Mouse (Mus musculus) stomach, embryonic 16.5 days (tissue): ENCODE results near the gene Slc35b4. TPM values are rescaled to one million over a fixed set of nuclear protein-coding genes. Genes with fewer than 3 reads are reported as not detected.

ENCODE experiments used
- ATAC-seq: fragments of 200-750 bp; cut with Nextera tagmentation; 2 replicates; pipeline ENCODE4 v1.8.0; 2017; ENCODE audit warnings: moderate number of reproducible peaks, moderate TSS enrichment; ENCODE audit not compliant: insufficient read depth, low FRiP score
- H3K27ac ChIP-seq: fragments of 300-500 bp; sonication (generic); 2 replicates; pipeline ENCODE4 v1.5.1; 2014; ENCODE audit warnings: low read length
- H3K27me3 ChIP-seq: fragments of 300-500 bp; sonication (generic); 2 replicates; pipeline ENCODE4 v1.6.1; 2014; ENCODE audit warnings: low read length, control low read depth, mixed read lengths; ENCODE audit not compliant: control insufficient read depth, insufficient read depth
- H3K36me3 ChIP-seq: fragments of 300-500 bp; sonication (generic); 2 replicates; pipeline ENCODE4 v1.6.1; 2014; ENCODE audit warnings: low read length; ENCODE audit not compliant: control insufficient read depth, insufficient read depth
- H3K4me1 ChIP-seq: fragments of 300-500 bp; sonication (generic); 2 replicates; pipeline ENCODE4 v1.6.1; 2014; ENCODE audit warnings: low read length, control low read depth, mixed read lengths; ENCODE audit not compliant: control insufficient read depth, insufficient read depth
- H3K4me2 ChIP-seq: fragments of 300-500 bp; sonication (generic); 2 replicates; pipeline ENCODE4 v1.6.1; 2014; ENCODE audit warnings: low read depth, low read length, mixed read lengths
- H3K4me3 ChIP-seq: fragments of 300-500 bp; sonication (generic); replicated peaks from 2 replicates; pipeline ENCODE4 v1.5.1; 2014; ENCODE audit warnings: mild to moderate bottlenecking, low read length
- H3K9ac ChIP-seq: fragments of 300-500 bp; sonication (generic); 2 replicates; pipeline ENCODE4 v1.6.1; 2014; ENCODE audit warnings: low read length
- H3K9me3 ChIP-seq: fragments of 300-500 bp; sonication (generic); replicated peaks from 2 replicates; pipeline ENCODE4 v1.6.1; 2016; ENCODE audit warnings: low read length, control low read depth; ENCODE audit not compliant: control insufficient read depth
- WGBS: fragments of 180-500 bp; shearing (Covaris S2); extraction: QIAGEN DNeasy Blood & Tissue Kit; methylation state at CpG from one replicate; pipeline ENCODE4 v1.1.7; 2014; 5-methylcytosine and 5-hydroxymethylcytosine counted together
- polyA plus RNA-seq: library from polyadenylated mRNA; unstranded; fragments of >200 nt; fragmentation: Nextera tagmentation; extraction: Ambion mirVana; gene quantifications from 2 replicates; pipeline ENCODE4 v1.2.1, GENCODE M21; 2015

Gene Slc35b4
- 43.4 and 44.3 TPM in 2 replicates for polyA plus RNA-seq

DNA sequence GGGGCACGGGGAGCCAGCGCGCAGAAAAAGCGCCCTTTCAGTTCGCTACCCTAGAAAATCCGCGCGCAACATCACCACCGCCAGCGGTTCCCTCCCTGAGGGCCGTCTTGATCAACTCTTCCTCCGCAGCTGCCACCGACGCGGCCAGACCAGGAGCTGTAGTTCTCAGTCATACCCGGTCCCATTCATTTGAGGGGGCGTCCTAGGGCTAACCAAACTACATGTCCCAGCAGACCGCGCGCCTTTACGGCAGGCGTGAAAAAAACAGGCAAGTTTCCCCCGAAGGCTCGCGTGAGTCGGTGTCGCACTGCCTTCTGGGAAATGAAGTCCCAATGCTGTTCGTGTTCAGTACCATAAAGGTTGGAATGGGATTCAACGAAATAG lies at the start of gene Slc35b4:
Gene Slc35b4, minus strand, starts transcription at position 248 of the 384 bp plus-strand sequence.
- Histone ChIP-seq H3K27ac (peak within 1 kb of the TSS; percentile 72), H3K4me2 (peak within 1 kb of the TSS; percentile 58), H3K4me1 (peaks cover 6% of the 10 kb centered on the region), H3K27me3 (no peaks in the 10 kb centered on the region), H3K9ac (peak within 1 kb of the TSS; percentile 85), H3K9me3 (no peaks in the 10 kb centered on the region), H3K4me3 (peak within 1 kb of the TSS; percentile 86), H3K36me3 (no peaks in the 10 kb centered on the region)
- WGBS, result under 1% methylated on average over 29 of the region's 29 CpGs
- ATAC-seq, result peak; percentile 99

- Histone ChIP-seq H3K27me3 (no peaks in the 10 kb centered on the region), H3K9ac (no peak overlapping the region), H3K36me3 (no peaks in the 10 kb centered on the region), H3K4me1 (no peaks in the 10 kb centered on the region), H3K4me2 (no peak overlapping the region), H3K27ac (no peak overlapping the region), H3K4me3 (no peak overlapping the region), H3K9me3 (peaks cover 3% of the 10 kb centered on the region)
- no peak for ATAC-seq
- WGBS, result 92% methylated on average over 3 of the region's 3 CpGs
Observed at GRCm38 (mm10) chr6:34225004-34225599, 48.2 kb upstream of the Slc35b4 start.

GRCm38 (mm10) chr6:34216450-34217319 lies 39.8 kb upstream of the Slc35b4 start:
- H3K4me3 ChIP-seq, result no peak overlapping the region
- H3K27ac ChIP-seq, result no peak overlapping the region
- 27% methylated on average over 9 of the region's 9 CpGs for WGBS

DNA sequence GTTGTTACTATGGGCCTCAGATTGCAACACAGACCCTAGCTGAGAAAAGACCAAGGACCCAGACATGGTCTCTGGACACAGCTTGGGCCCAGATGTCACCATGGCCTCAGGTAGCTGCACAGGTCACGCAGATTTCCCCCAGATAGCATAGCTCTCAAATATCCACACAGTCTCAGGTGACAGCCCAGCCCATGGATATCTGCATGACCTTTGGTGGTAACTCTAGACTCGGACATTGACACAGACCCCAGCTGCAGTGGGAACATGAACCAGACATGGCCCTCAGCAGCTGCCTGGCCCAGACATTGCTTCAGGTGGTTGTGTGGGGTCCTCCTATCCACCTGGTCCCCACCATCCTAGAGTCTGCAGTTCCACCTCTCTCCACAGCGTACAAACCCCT lies 28.8 kb upstream of the Slc35b4 start:
- H3K9ac ChIP-seq, result no peak overlapping the region
- no peaks in the 10 kb centered on the region for H3K9me3 ChIP-seq
- 80% methylated on average over 3 of the region's 3 CpGs for WGBS
- H3K36me3 ChIP-seq, result no peaks in the 10 kb centered on the region
- no peak overlapping the region for H3K4me2 ChIP-seq
- no peak for ATAC-seq
- H3K27ac ChIP-seq, result no peak overlapping the region
- no peaks in the 10 kb centered on the region for H3K4me1 ChIP-seq
- no peak overlapping the region for H3K4me3 ChIP-seq
- H3K27me3 ChIP-seq, result no peaks in the 10 kb centered on the region

More at GRCm38 (mm10) chr6:34216450-34217319, 39.8 kb upstream of the Slc35b4 start:
- ATAC-seq, result no peak
- Histone ChIP-seq H3K9me3 (no peaks in the 10 kb centered on the region), H3K36me3 (no peaks in the 10 kb centered on the region), H3K27me3 (no peaks in the 10 kb centered on the region), H3K4me1 (no peaks in the 10 kb centered on the region), H3K4me2 (no peak overlapping the region), H3K9ac (no peak overlapping the region)

- Histone ChIP-seq H3K9me3 (no peaks in the 10 kb centered on the region), H3K9ac (no peak overlapping the region), H3K36me3 (no peaks in the 10 kb centered on the region), H3K4me1 (no peaks in the 10 kb centered on the region), H3K27me3 (no peaks in the 10 kb centered on the region), H3K4me2 (no peak overlapping the region), H3K4me3 (no peak overlapping the region), H3K27ac (no peak overlapping the region)
- ATAC-seq, result no peak
- 73% methylated on average over 8 of the region's 8 CpGs for WGBS
Observed at GRCm38 (mm10) chr6:34204971-34205572, 28.2 kb upstream of the Slc35b4 start.

GRCm38 (mm10) chr6:34203503-34203902 lies 26.6 kb upstream of the Slc35b4 start:
- no peaks in the 10 kb centered on the region for H3K27me3 ChIP-seq
- 61% methylated on average over 7 of the region's 7 CpGs for WGBS
- no peak for ATAC-seq
- no peak overlapping the region for H3K4me3 ChIP-seq
- H3K9me3 ChIP-seq, result no peaks in the 10 kb centered on the region
- H3K27ac ChIP-seq, result no peak overlapping the region
- H3K9ac ChIP-seq, result no peak overlapping the region
- H3K36me3 ChIP-seq, result no peaks in the 10 kb centered on the region
- no peak overlapping the region for H3K4me2 ChIP-seq
- no peaks in the 10 kb centered on the region for H3K4me1 ChIP-seq

DNA sequence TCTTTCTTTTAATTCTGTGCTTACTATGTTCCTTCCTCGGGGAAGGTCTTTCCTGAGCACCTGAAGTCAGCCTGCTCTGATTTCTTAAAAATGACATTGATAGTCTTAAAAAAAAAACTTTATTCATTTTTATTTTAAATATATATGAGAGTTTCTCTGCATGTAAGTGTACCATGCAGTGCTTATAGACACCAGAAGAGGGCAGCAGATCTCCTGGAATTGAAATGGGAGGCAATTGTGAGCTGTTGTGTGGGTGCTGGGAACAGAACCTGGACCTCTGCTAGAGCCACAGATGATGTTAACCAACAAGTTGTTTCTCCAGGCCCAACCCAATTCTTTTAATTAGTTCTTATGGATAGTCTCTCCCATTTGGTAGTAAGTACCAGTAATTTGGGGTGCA lies 18.1 kb upstream of the Slc35b4 start:
- H3K36me3 ChIP-seq, result no peaks in the 10 kb centered on the region
- H3K9ac ChIP-seq, result no peak overlapping the region
- H3K4me1 ChIP-seq, result no peaks in the 10 kb centered on the region
- no peak overlapping the region for H3K4me3 ChIP-seq
- no peak for ATAC-seq
- no peaks in the 10 kb centered on the region for H3K27me3 ChIP-seq
- no peaks in the 10 kb centered on the region; the same call in 1 of the 2 replicates for H3K9me3 ChIP-seq
- H3K4me2 ChIP-seq, result no peak overlapping the region
- H3K27ac ChIP-seq, result no peak overlapping the region
- WGBS, result 86% methylated on average over 1 of the region's 1 CpGs

DNA sequence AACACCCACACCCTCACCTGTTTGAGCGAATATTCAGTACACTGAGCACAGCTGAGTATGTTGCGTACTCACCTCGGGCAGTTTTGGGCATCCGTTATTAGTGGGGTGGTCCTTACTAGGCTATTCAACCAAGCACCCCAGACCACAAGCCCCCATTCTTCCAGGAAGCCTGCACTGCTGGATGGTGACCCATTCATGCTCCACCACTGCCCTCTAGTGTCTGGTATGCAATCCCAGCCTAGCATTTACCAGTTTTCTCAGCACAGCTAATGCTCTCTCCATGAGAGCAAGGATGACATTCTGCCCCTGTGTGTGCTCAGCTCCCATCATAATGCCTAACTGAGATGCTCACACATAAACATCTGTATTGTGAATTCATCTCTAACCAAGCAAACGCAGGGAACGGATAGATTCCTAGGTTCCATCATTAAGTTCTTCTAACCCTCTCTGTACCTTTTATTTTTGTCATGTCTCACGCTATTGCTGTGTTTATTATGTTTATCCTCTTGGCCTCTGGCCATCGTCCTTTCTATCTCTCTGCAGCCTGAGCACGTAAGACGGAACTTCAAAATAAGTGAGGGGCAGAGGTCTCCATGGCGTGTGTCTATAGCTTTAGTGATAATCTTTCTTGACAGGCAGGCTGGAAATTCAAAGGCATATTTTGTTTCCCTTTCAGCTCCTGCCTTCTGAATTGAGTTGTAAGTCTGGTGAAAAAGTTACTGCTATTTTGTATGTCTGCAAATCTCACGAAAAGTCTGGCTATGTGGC lies 17.0 kb upstream of the Slc35b4 start:
- H3K27ac ChIP-seq, result no peak overlapping the region
- peak; percentile 29; the same call in 1 of the 2 replicates for ATAC-seq

More for the DNA sequence above, 17.0 kb upstream of the Slc35b4 start:
- H3K4me1 ChIP-seq, result no peaks in the 10 kb centered on the region
- H3K4me2 ChIP-seq, result no peak overlapping the region
- no peak overlapping the region for H3K4me3 ChIP-seq
- H3K9ac ChIP-seq, result no peak overlapping the region
- H3K9me3 ChIP-seq, result no peaks in the 10 kb centered on the region; the same call in 1 of the 2 replicates
- 45% methylated on average over 12 of the region's 12 CpGs for WGBS
- no peaks in the 10 kb centered on the region for H3K27me3 ChIP-seq
- H3K36me3 ChIP-seq, result no peaks in the 10 kb centered on the region
